ENCODE assay signal across 9 mouse cellular contexts in the genomic region with DNA sequence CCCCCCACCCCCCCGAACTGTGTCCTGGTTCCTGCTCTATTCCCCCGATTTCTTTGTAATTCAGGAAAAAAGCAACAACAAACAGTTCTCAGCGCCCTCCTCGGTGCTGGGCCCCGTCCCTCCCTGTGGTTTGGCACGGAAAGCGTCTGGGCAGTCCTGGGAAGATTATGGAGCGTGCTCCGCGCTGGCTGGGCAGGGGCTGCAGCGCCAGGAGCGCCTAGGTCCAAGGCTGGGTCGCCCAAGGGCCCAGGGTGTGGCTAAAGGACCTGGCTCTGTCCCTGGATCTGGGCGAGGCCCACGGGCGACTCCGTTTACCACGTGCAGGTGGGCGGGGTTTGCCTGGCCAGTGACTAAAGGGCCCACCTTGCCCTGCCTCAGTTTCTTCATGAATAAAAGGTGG. TPM values are rescaled to one million over a fixed set of nuclear protein-coding genes. Genes with fewer than 3 reads are reported as not detected.
DNase-seq lines count a peak whose midpoint lies in the region; ATAC-seq and TF ChIP-seq lines count a peak whose summit lies in the region.
"Had no signal": no experiment of that assay in that cellular context is flagged by ENCODE, and none has a peak within 500 bp of the region (broad histone marks: within the 10 kb centered on the region; RNA-seq: fewer than 3 reads in every experiment).

No protein-coding gene starts in this region.

- DNase-seq in layer of hippocampus, adult 2 months (ENCODE audit: low spot score in 2 of 2), result peak; percentile 11 to 20
- no peak for DNase-seq in layer of hippocampus, adult 8-10 months (ENCODE audit: low spot score in 2 of 2)
- DNase-seq in heart, postnatal 25 days (ENCODE audit: low spot score), result peak; percentile 16
- DNase-seq in midbrain, embryonic 11.5 days (ENCODE audit: low spot score, missing footprints), result peak; percentile 90
- DNase-seq in frontal cortex, postnatal 10 days (ENCODE audit: low spot score in 2 of 2), result no peak
- no peak for DNase-seq in spleen, postnatal 14 days (ENCODE audit: low spot score in 2 of 2)

- 0 out of 2 replicates have a peak overlapping the region, but pooled peaks have one; percentile 21 for H3K9ac ChIP-seq in forebrain, embryonic 13.5 days
- no peak overlapping the region for H3K9ac ChIP-seq in midbrain, embryonic 11.5 days (ENCODE audit: low read length)

- H3K27me3 ChIP-seq in forebrain, embryonic 13.5 days, result peaks cover 36% of the 10 kb centered on the region
- H3K27me3 ChIP-seq in midbrain, embryonic 11.5 days (ENCODE audit: control insufficient read depth, insufficient read depth, low read length), result peaks cover 20% of the 10 kb centered on the region

- TF ChIP-seq CTCF in layer of hippocampus, adult 2 months (conservative IDR thresholded peaks at IDR 0.05), result no peak

- WGBS in forebrain, embryonic 13.5 days, result 2% methylated on average over 19 of the region's 19 CpGs
- 2% methylated on average over 19 of the region's 19 CpGs for WGBS in midbrain, embryonic 11.5 days

- ATAC-seq in forebrain, embryonic 13.5 days, result peak; percentile 88
- ATAC-seq in midbrain, embryonic 11.5 days (ENCODE audit: low FRiP score), result peak; percentile 67
- ATAC-seq in erythroid progenitor cell, adult 5-6 weeks (replicated peaks; ENCODE audit: low FRiP score, poor library complexity, severe bottlenecking), result no peak

- H3K27ac ChIP-seq in layer of hippocampus, adult 2 months, result no peak overlapping the region
- H3K27ac ChIP-seq in forebrain, embryonic 13.5 days, result peak overlapping the region; percentile 40
- no peak overlapping the region for H3K27ac ChIP-seq in midbrain, embryonic 11.5 days (ENCODE audit: low read depth, low read length)

- peaks cover 25% of the 10 kb centered on the region for H3K4me1 ChIP-seq in forebrain, embryonic 13.5 days
- H3K4me1 ChIP-seq in midbrain, embryonic 11.5 days (ENCODE audit: control insufficient read depth, insufficient read depth, low read length), result peaks cover 10% of the 10 kb centered on the region; the same call in 1 of the 2 replicates

- no peaks in the 10 kb centered on the region for H3K36me3 ChIP-seq in forebrain, embryonic 13.5 days (ENCODE audit: poor library complexity, severe bottlenecking)
- no peaks in the 10 kb centered on the region for H3K36me3 ChIP-seq in midbrain, embryonic 11.5 days (ENCODE audit: control insufficient read depth, insufficient read depth, low read length)

- peak overlapping the region; percentile 64 for H3K4me2 ChIP-seq in forebrain, embryonic 13.5 days
- peak overlapping the region; percentile 44 for H3K4me2 ChIP-seq in midbrain, embryonic 11.5 days

- H3K4me3 ChIP-seq in layer of hippocampus, adult 2 months, result peak overlapping the region; percentile 37
- peak overlapping the region; percentile 28 for H3K4me3 ChIP-seq in forebrain, embryonic 13.5 days
- peak overlapping the region; percentile 19 for H3K4me3 ChIP-seq in midbrain, embryonic 11.5 days (ENCODE audit: low read depth, low read length)

- intact Hi-C loops in heart, postnatal 25 days (cut with DNase I), result no loop called here

- no peaks in the 10 kb centered on the region for H3K9me3 ChIP-seq in forebrain, embryonic 13.5 days (replicated peaks)
- no peaks in the 10 kb centered on the region for H3K9me3 ChIP-seq in midbrain, embryonic 11.5 days (ENCODE audit: control insufficient read depth, low read length)

RNA-seq across cellular contexts. Expression of a gene that starts 27.9 kb away (rescaled TPM):
- total RNA-seq in layer of hippocampus, adult 2 months (2021), result under 1 TPM; 0.10 to 0.33 TPM
- under 1 TPM in 1 of 4 experiments, not detected in 3; 0.16 TPM for total RNA-seq in layer of hippocampus, adult 8-10 months (2022)
- 2.5 and 9.2 TPM in 2 replicates for polyA plus RNA-seq in forebrain, embryonic 13.5 days (2015; fragmentation: Nextera tagmentation; extraction: Ambion mirVana)
- total RNA-seq in heart, postnatal 25 days (2021), result not detected
- polyA plus RNA-seq in midbrain, embryonic 11.5 days (2014; fragmentation: Nextera tagmentation; extraction: Ambion mirVana), result 16.5 and 18.7 TPM in 2 replicates
- not detected in 2 replicates for total RNA-seq in erythroid progenitor cell, adult 5-6 weeks (2015; ENCODE audit: low replicate concordance)
- total RNA-seq in erythroid progenitor cell, adult 5-6 weeks (2017; ENCODE audit: low replicate concordance), result not detected in 2 replicates
- total RNA-seq: hematopoietic stem cell, adult 5-6 weeks had no signal

Comparison
In these comparisons a context has a peak if more than half of its experiments do, and no peak if none do; other contexts are left out.
1. DNase-seq: peak in layer of hippocampus, adult 2 months (2 of 2), heart, postnatal 25 days (single experiment) and midbrain, embryonic 11.5 days (single experiment); none in layer of hippocampus, adult 8-10 months (0 of 2), frontal cortex, postnatal 10 days (0 of 2) and spleen, postnatal 14 days (0 of 2).
2. Peak in every context shown above with its lines, with median percentiles within 50 percentile points of each other: H3K4me3 ChIP-seq.